Mouse (Mus musculus): ENCODE results near the gene Tspan18. TPM values are rescaled to one million over a fixed set of nuclear protein-coding genes. Genes with fewer than 3 reads are reported as not detected.

The Tspan18 gene
- total and polyA plus RNA-seq, 3 experiments: 9.4 to 21.3 (median 16.0) TPM

GRCm38 (mm10) chr2:93204571-93204970 lies 129.7 kb downstream of the Tspan18 start:
- no peak for DNase-seq
- intact Hi-C loops (cut with DNase I): loop anchor here (5.0 kb wide), 1 partner anchor 268 kb away; no protein-coding TSS in a partner anchor
- Histone ChIP-seq H3K36me3 (ENCODE audit: control insufficient read depth, insufficient read depth, low read length) (no peaks in the 10 kb centered on the region), H3K27ac (no peak overlapping the region), H3K4me3 (no peak overlapping the region), H3K27me3 (ENCODE audit: control insufficient read depth, insufficient read depth, low read length) (no peaks in the 10 kb centered on the region), H3K9ac (ENCODE audit: low read depth, low read length) (no peak overlapping the region), H3K79me2 (replicated peaks; ENCODE audit: control insufficient read depth, insufficient read depth, low read length) (no peaks in the 10 kb centered on the region), H3K4me1 (ENCODE audit: control insufficient read depth, insufficient read depth, low read length) (peaks cover 3% of the 10 kb centered on the region)
- WGBS: 73% methylated on average over 6 of the region's 6 CpGs
- TF ChIP-seq CTCF (IDR thresholded peaks at IDR 0.05): no peak
- TF ChIP-seq POLR2A (IDR thresholded peaks at IDR 0.05; ENCODE audit: insufficient read depth, low read depth, low read length): no peak
- TF ChIP-seq EP300 (IDR thresholded peaks at IDR 0.05; ENCODE audit: insufficient read depth, low read depth, low read length): no peak

DNA sequence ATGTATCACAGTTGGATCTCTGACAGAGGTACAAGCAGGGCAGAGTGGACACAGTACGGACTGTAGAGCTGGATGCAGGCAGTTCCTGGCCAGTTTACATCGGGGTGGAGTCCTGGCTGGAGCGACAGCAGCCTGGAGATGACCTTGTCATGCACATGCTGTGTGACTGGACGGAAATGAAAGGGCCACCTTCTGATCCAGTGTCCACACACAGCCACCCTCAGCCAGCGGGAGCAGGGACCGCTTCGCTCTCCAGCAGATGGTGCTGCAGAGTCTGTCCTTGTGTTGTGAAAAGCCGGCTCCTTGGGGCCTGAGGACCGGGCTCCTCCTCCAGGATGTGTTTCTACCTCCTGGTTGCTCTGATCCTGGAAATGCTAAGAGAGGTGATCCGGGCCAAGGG lies 130.6 kb downstream of the Tspan18 start:
- Histone ChIP-seq H3K36me3 (ENCODE audit: control insufficient read depth, insufficient read depth, low read length) (no peaks in the 10 kb centered on the region), H3K4me3 (no peak overlapping the region), H3K27me3 (ENCODE audit: control insufficient read depth, insufficient read depth, low read length) (no peaks in the 10 kb centered on the region), H3K9ac (ENCODE audit: low read depth, low read length) (no peak overlapping the region), H3K4me1 (ENCODE audit: control insufficient read depth, insufficient read depth, low read length) (peaks cover 7% of the 10 kb centered on the region), H3K79me2 (replicated peaks; ENCODE audit: control insufficient read depth, insufficient read depth, low read length) (no peaks in the 10 kb centered on the region), H3K27ac (no peak overlapping the region)
- TF ChIP-seq CTCF (IDR thresholded peaks at IDR 0.05): peak; percentile 83
- no peak for TF ChIP-seq POLR2A (IDR thresholded peaks at IDR 0.05; ENCODE audit: insufficient read depth, low read depth, low read length)
- intact Hi-C loops (cut with DNase I): loop anchor here (1.0 to 5.0 kb wide), 2 partner anchors 215 to 269 kb away; no protein-coding TSS in a partner anchor
- WGBS: 14% methylated on average over 10 of the region's 10 CpGs
- peak; percentile 59 to 71 for DNase-seq

GRCm38 (mm10) chr2:93202782-93203181 lies 131.5 kb downstream of the Tspan18 start:
- intact Hi-C loops (cut with DNase I): loop anchor here (1.0 to 5.0 kb wide), 2 partner anchors 216 to 270 kb away; no protein-coding TSS in a partner anchor
- no peak for DNase-seq
- 40% methylated on average over 1 of the region's 1 CpGs for WGBS

DNA sequence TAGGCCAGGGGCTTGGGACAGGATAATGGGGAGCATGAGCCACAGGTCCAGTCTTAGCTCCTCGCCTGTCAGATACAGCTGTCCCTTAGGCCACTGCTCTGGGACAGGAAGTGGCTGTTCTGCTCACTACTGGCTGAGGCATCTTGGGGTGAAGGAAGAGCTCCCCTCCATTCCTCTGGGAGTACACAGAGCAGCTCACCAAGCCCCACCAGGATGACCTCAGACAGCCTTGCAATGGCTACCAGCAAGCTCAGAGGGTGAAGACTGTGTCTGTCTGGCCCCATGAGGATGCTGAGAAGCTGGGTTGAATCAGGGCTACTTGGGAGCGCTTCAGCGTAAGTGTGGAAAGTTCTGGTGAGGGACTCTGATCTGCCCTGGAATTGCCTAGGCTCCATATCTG lies 132.3 kb downstream of the Tspan18 start:
- no peaks in the 10 kb centered on the region for H3K79me2 ChIP-seq (replicated peaks; ENCODE audit: control insufficient read depth, insufficient read depth, low read length)
- H3K36me3 ChIP-seq (ENCODE audit: control insufficient read depth, insufficient read depth, low read length): no peaks in the 10 kb centered on the region
- TF ChIP-seq CTCF (IDR thresholded peaks at IDR 0.05) (no peak), EP300 (IDR thresholded peaks at IDR 0.05; ENCODE audit: insufficient read depth, low read depth, low read length) (no peak), POLR2A (IDR thresholded peaks at IDR 0.05; ENCODE audit: insufficient read depth, low read depth, low read length) (no peak)
- 75% methylated on average over 3 of the region's 3 CpGs for WGBS
- no peak overlapping the region for H3K4me3 ChIP-seq
- no peak for DNase-seq
- intact Hi-C loops (cut with DNase I): loop anchor here (5.0 kb wide), 1 partner anchor 270 kb away; no protein-coding TSS in a partner anchor
- H3K27ac ChIP-seq: no peak overlapping the region
- peaks cover 7% of the 10 kb centered on the region for H3K4me1 ChIP-seq (ENCODE audit: control insufficient read depth, insufficient read depth, low read length)
- no peak overlapping the region for H3K9ac ChIP-seq (ENCODE audit: low read depth, low read length)
- H3K27me3 ChIP-seq (ENCODE audit: control insufficient read depth, insufficient read depth, low read length): no peaks in the 10 kb centered on the region

More at GRCm38 (mm10) chr2:93202782-93203181, 131.5 kb downstream of the Tspan18 start:
- H3K79me2 ChIP-seq (replicated peaks; ENCODE audit: control insufficient read depth, insufficient read depth, low read length): no peaks in the 10 kb centered on the region
- H3K36me3 ChIP-seq (ENCODE audit: control insufficient read depth, insufficient read depth, low read length): no peaks in the 10 kb centered on the region
- no peak overlapping the region for H3K27ac ChIP-seq
- no peak overlapping the region for H3K4me3 ChIP-seq
- TF ChIP-seq EP300 (IDR thresholded peaks at IDR 0.05; ENCODE audit: insufficient read depth, low read depth, low read length) (no peak), CTCF (IDR thresholded peaks at IDR 0.05) (no peak), POLR2A (IDR thresholded peaks at IDR 0.05; ENCODE audit: insufficient read depth, low read depth, low read length) (no peak)
- H3K4me1 ChIP-seq (ENCODE audit: control insufficient read depth, insufficient read depth, low read length): peaks cover 7% of the 10 kb centered on the region
- no peaks in the 10 kb centered on the region for H3K27me3 ChIP-seq (ENCODE audit: control insufficient read depth, insufficient read depth, low read length)
- H3K9ac ChIP-seq (ENCODE audit: low read depth, low read length): no peak overlapping the region

DNA sequence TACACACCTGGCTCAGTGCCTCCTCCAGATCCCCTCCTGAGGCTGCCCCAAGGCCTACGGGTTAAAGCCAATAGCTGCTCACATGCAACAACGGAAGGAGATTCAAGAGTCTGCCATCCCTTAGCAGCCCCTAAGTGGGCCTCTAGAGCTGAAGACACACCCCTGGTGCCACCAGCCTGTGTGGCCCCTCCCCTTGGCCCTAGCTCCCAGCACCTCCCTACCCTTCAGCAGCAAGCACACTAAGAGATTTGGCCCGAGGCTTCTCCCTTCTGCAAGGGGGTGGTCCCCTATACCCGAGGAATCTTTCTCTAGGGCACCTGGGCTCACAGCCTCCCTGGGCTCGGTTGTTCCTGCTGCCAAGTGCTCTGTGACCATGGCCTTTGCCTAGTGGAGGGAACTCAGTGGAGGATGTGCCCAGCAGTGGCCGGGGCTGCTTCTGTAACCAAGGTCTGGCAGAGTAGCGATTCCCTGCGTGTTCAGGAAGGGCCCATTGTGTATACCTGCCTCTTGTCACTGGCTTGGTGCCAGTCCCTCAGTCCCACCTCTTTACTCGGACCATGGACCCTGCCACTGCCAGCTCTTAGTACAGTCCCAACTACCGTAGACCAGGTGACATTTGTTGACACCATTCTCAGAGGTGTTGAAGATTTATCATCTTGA lies 133.5 kb downstream of the Tspan18 start:
- TF ChIP-seq CTCF (IDR thresholded peaks at IDR 0.05) (no peak), EP300 (IDR thresholded peaks at IDR 0.05; ENCODE audit: insufficient read depth, low read depth, low read length) (no peak), POLR2A (IDR thresholded peaks at IDR 0.05; ENCODE audit: insufficient read depth, low read depth, low read length) (no peak)
- 58% methylated on average over 10 of the region's 10 CpGs for WGBS
- Histone ChIP-seq H3K4me1 (ENCODE audit: control insufficient read depth, insufficient read depth, low read length) (peaks cover 7% of the 10 kb centered on the region), H3K27me3 (ENCODE audit: control insufficient read depth, insufficient read depth, low read length) (no peaks in the 10 kb centered on the region), H3K9ac (ENCODE audit: low read depth, low read length) (no peak overlapping the region), H3K4me3 (no peak overlapping the region), H3K27ac (no peak overlapping the region), H3K79me2 (replicated peaks; ENCODE audit: control insufficient read depth, insufficient read depth, low read length) (no peaks in the 10 kb centered on the region), H3K36me3 (ENCODE audit: control insufficient read depth, insufficient read depth, low read length) (no peaks in the 10 kb centered on the region)
- intact Hi-C loops (cut with DNase I): loop anchor here (5.0 kb wide), 1 partner anchor 271 kb away; no protein-coding TSS in a partner anchor
- no peak for DNase-seq

- peaks cover 8% of the 10 kb centered on the region for H3K4me1 ChIP-seq (ENCODE audit: control insufficient read depth, insufficient read depth, low read length)
- TF ChIP-seq EP300 (IDR thresholded peaks at IDR 0.05; ENCODE audit: insufficient read depth, low read depth, low read length): peak; percentile 75
- peak; percentile 78 for TF ChIP-seq CTCF (IDR thresholded peaks at IDR 0.05)
- TF ChIP-seq POLR2A (IDR thresholded peaks at IDR 0.05; ENCODE audit: insufficient read depth, low read depth, low read length): 0 out of 2 replicates have a peak, but pooled peaks have one; percentile 9
- DNase-seq: peak; percentile 80 to 87
- H3K27ac ChIP-seq: no peak overlapping the region
- H3K27me3 ChIP-seq (ENCODE audit: control insufficient read depth, insufficient read depth, low read length): no peaks in the 10 kb centered on the region
- H3K9ac ChIP-seq (ENCODE audit: low read depth, low read length): no peak overlapping the region
- no peak overlapping the region for H3K4me3 ChIP-seq
- H3K36me3 ChIP-seq (ENCODE audit: control insufficient read depth, insufficient read depth, low read length): no peaks in the 10 kb centered on the region
- WGBS: 21% methylated on average over 13 of the region's 13 CpGs
- intact Hi-C loops (cut with DNase I): loop anchor here (1.0 to 10.0 kb wide), 6 partner anchors 57 to 295 kb away; no protein-coding TSS in a partner anchor
- no peaks in the 10 kb centered on the region for H3K79me2 ChIP-seq (replicated peaks; ENCODE audit: control insufficient read depth, insufficient read depth, low read length)
These were observed 134.8 kb downstream of the Tspan18 start for GRCm38 (mm10) chr2:93199531-93199974.

All from heart, adult 2 months (tissue).